Mouse (Mus musculus) thymus, adult 18-20 months (tissue): ENCODE results near the gene Tomm34.
A peak's percentile ranks its signal among the peaks of the same experiment; 100 is the strongest.

Experiments
- DNase-seq, 2 experiments: peaks; one replicate each; pipeline ENCODE4 v3.0.0; 2022; ENCODE audit warnings: mixed read lengths in 2 of 2

Tomm34 gene

GRCm38 (mm10) chr2:164009227-164009626 lies 61.7 kb downstream of the Tomm34 start:
- no peak for DNase-seq

GRCm38 (mm10) chr2:164007987-164008545 lies 62.9 kb downstream of the Tomm34 start:
- DNase-seq: no peak

DNA sequence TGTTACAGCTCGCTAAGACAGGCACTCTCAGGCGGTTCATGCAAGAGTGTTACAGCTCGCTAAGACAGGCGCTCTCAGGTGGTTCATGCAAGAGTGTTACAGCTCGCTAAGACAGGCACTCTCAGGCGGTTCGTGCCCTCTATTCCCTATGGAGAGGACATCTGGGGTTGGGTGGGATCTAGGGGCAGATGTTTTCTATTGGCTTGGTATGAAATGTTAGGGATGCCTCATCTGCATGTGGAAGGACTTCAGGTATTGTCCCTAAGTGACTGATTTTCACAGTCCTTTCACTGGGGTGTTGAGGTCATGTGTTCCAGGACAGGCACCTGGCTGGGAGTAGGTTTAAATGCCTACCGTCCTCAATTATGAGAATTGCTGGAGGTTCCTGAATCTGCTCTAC lies 63.4 kb downstream of the Tomm34 start:
- no peak for DNase-seq

GRCm38 (mm10) chr2:164006932-164007331 lies 64.0 kb downstream of the Tomm34 start:
- DNase-seq: peak; percentile 15 to 39

DNA sequence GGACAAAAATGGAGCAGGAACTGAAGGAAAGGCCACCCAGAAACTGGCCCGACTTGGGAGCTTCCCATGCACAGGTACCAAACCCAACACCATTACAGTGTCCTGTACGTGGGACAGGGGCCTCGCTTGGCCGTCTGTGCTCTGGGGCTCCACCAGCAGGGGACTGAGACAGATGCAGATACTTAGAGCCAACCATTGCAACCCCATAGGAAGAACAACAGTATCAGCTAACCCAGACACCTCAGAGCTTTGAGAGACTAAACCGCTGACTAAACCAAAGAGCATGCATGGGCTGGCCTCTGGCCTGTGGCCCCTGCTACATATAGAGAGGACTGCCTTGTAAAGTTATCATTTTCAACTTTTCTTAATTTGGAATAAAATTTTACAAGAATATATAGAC lies 66.5 kb downstream of the Tomm34 start:
- no peak for DNase-seq
